Mouse (Mus musculus) forebrain, embryonic 11.5 days (tissue): ENCODE results near the gene Tapbp. TPM values are rescaled to one million over a fixed set of nuclear protein-coding genes. Genes with fewer than 3 reads are reported as not detected.
A peak's percentile ranks its signal among the peaks of the same experiment; 100 is the strongest.

Source experiments
- ATAC-seq: fragments of 200-750 bp; cut with Nextera tagmentation; replicated peaks from 2 replicates; pipeline ENCODE4 v1.8.0; 2017; ENCODE audit warnings: moderate TSS enrichment; ENCODE audit not compliant: low FRiP score
- DNase-seq: peaks from one replicate; pipeline ENCODE4 v3.0.0-alpha.2; 2017; ENCODE audit warnings: low spot score
- H3K27ac ChIP-seq: fragments of 300-500 bp; sonication (generic); 2 replicates; pipeline ENCODE4 v1.5.1; 2014; ENCODE audit warnings: low read depth, low read length
- H3K27me3 ChIP-seq: fragments of 300-500 bp; sonication (generic); 2 replicates; pipeline ENCODE4 v1.6.1; 2014; ENCODE audit warnings: mild to moderate bottlenecking, low read length, mixed read lengths; ENCODE audit not compliant: control insufficient read depth, insufficient read depth
- H3K36me3 ChIP-seq: fragments of 300-500 bp; sonication (generic); 2 replicates; pipeline ENCODE4 v1.6.1; 2014; ENCODE audit warnings: mild to moderate bottlenecking, low read length, moderate library complexity, mixed read lengths; ENCODE audit not compliant: control insufficient read depth, insufficient read depth
- H3K4me1 ChIP-seq: fragments of 300-500 bp; sonication (generic); replicated peaks from 2 replicates; pipeline ENCODE4 v1.6.1; 2014; ENCODE audit warnings: low read length, mixed read lengths; ENCODE audit not compliant: control insufficient read depth, insufficient read depth
- H3K4me2 ChIP-seq: fragments of 300-500 bp; sonication (generic); 2 replicates; pipeline ENCODE4 v1.6.1; 2014; ENCODE audit warnings: low read depth, mild to moderate bottlenecking, low read length, moderate library complexity, mixed read lengths; ENCODE audit not compliant: severe bottlenecking
- H3K4me3 ChIP-seq: fragments of 300-500 bp; sonication (generic); 2 replicates; pipeline ENCODE4 v1.5.1; 2014; ENCODE audit warnings: low read depth, low read length
- H3K9ac ChIP-seq: fragments of 300-500 bp; sonication (generic); 2 replicates; pipeline ENCODE4 v1.6.1; 2014; ENCODE audit warnings: low read length
- H3K9me3 ChIP-seq: fragments of 300-500 bp; sonication (generic); 2 replicates; pipeline ENCODE4 v1.6.1; 2016; ENCODE audit warnings: low read length, mixed read lengths; ENCODE audit not compliant: control insufficient read depth
- WGBS: fragments of 180-500 bp; shearing (Covaris S2); extraction: QIAGEN DNeasy Blood & Tissue Kit; methylation state at CpG from one replicate; pipeline ENCODE4 v1.1.7; 2014; 5-methylcytosine and 5-hydroxymethylcytosine counted together
- polyA plus RNA-seq: library from polyadenylated mRNA; unstranded; fragments of >200 nt; fragmentation: Nextera tagmentation; extraction: Ambion mirVana; gene quantifications from 2 replicates; pipeline ENCODE4 v1.2.1, GENCODE M21; 2014

Tapbp gene
- polyA plus RNA-seq, 1 experiment from 2014 or later, result 15.5 TPM

DNA sequence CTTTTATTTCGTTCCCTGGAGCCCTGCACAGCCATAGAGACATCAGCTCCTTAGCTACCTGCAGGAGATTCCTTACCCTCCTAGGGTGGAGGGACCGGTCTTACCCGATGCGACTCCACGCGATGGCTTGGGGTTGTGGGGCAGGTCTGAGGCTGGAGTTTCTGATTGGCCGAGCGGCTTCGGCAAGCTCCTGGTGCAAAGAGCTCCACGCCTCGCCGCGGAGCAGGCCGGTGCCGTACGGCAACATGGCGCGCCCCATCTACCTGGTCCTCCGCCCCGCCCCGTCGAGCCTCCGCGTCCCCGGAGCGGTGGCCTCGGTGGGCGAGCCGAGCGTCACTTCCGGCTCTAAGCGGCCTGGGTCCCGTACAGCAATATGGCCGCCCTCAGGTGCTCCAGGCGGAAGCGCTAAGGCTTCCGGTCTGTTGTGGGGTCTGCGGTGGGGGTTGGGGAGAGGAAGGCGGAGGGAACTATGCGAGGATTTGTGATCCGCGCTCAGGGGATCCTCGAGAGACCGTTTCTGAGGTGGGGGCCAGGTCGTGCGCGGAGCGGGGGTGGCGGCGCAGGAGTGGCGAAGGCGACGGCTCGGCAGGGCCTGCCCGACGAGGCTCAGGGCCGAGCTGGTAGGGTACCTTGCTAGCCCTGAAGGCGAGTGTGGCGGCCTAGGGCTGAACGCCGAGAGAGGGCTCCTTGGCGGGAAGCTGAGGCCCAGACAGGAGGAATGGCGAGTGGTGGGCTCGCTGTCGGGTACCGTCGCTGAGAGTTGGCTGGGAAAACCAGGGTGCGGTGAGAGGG, 6.4 kb upstream of the Tapbp start, which contains the start of gene Daxx:
TSS of gene Daxx (plus strand) at position 338 of the 792 bp plus-strand sequence.
- Histone ChIP-seq H3K36me3 (peaks cover 14% of the 10 kb centered on the region), H3K4me2 (peak within 1 kb of the TSS; percentile 98), H3K9ac (peak within 1 kb of the TSS; percentile 87), H3K27me3 (no peaks in the 10 kb centered on the region), H3K4me1 (peaks cover 8% of the 10 kb centered on the region), H3K9me3 (no peaks in the 10 kb centered on the region), H3K4me3 (peak within 1 kb of the TSS; percentile 86), H3K27ac (peak within 1 kb of the TSS; percentile 79)
- ATAC-seq (peak; percentile 97), DNase-seq (peak; percentile 99)
- under 1% methylated on average over 68 of the region's 68 CpGs for WGBS

DNA sequence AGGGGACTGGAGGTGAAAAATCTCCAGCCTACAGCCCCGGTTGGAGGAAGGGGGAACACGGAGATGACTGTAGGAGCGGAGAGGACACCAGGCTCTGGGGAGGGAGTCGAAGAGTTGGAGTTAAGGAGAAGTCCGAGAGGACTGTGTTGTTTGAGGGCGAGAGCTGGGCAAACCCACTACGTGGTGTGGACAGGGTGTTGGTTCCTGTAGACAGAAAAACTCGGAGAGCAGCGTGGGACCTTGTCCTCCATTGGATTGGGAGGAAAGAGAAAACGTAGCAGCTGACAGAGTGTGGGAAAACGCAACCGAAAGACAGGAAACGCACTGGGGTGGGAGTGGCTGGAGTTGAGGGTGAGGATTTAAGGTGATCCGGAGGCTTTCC, 5.8 kb upstream of the Tapbp start:
- no peaks in the 10 kb centered on the region for H3K9me3 ChIP-seq
- peaks cover 8% of the 10 kb centered on the region for H3K4me1 ChIP-seq
- H3K9ac ChIP-seq, result peak overlapping the region; percentile 87
- peaks cover 14% of the 10 kb centered on the region for H3K36me3 ChIP-seq
- WGBS, result 2% methylated on average over 14 of the region's 14 CpGs
- H3K4me2 ChIP-seq, result peak overlapping the region; percentile 98
- DNase-seq, result no peak
- no peaks in the 10 kb centered on the region for H3K27me3 ChIP-seq
- peak overlapping the region; percentile 64; the same call in 1 of the 2 replicates for H3K27ac ChIP-seq
- 0 out of 2 replicates have a peak, but pooled peaks have one; percentile 4 for ATAC-seq
- peak overlapping the region; percentile 86 for H3K4me3 ChIP-seq

DNA sequence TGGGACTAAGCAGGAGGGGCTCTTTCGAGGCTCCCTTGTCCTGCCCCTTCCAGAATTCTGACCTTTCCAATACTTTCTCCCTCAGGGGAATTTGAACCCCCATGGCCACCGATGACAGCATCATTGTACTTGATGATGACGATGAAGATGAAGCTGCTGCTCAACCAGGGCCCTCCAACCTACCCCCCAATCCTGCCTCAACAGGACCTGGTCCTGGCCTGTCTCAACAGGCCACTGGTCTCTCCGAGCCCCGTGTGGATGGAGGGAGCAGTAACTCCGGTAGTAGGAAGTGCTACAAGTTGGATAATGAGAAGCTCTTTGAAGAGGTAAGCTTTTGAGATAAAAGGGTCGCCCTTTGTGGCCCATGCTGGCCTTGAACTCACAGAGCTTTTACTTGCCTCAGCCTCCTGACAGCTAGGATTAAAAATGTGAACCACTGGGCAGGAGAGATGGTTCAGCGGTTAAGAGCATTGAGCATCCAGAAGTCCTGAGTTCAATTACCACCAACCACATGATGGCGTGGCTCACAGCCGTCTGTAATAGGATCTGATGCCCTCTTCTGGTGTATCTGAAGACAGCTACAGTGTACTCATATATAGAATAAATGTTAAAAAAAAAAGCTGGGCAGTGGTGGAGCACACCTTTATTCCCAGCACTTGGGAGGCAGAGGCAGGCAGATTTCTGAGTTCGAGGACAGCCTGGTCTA, 5.2 kb upstream of the Tapbp start:
- peak overlapping the region; percentile 86 for H3K4me3 ChIP-seq
- peaks cover 10% of the 10 kb centered on the region for H3K4me1 ChIP-seq
- no peaks in the 10 kb centered on the region for H3K9me3 ChIP-seq
- no peak for DNase-seq
- peaks cover 14% of the 10 kb centered on the region for H3K36me3 ChIP-seq
- H3K27me3 ChIP-seq, result no peaks in the 10 kb centered on the region
- no peak overlapping the region for H3K27ac ChIP-seq
- no peak for ATAC-seq
- H3K9ac ChIP-seq, result peak overlapping the region; percentile 87
- peak overlapping the region; percentile 98 for H3K4me2 ChIP-seq
- 56% methylated on average over 11 of the region's 11 CpGs for WGBS

DNA sequence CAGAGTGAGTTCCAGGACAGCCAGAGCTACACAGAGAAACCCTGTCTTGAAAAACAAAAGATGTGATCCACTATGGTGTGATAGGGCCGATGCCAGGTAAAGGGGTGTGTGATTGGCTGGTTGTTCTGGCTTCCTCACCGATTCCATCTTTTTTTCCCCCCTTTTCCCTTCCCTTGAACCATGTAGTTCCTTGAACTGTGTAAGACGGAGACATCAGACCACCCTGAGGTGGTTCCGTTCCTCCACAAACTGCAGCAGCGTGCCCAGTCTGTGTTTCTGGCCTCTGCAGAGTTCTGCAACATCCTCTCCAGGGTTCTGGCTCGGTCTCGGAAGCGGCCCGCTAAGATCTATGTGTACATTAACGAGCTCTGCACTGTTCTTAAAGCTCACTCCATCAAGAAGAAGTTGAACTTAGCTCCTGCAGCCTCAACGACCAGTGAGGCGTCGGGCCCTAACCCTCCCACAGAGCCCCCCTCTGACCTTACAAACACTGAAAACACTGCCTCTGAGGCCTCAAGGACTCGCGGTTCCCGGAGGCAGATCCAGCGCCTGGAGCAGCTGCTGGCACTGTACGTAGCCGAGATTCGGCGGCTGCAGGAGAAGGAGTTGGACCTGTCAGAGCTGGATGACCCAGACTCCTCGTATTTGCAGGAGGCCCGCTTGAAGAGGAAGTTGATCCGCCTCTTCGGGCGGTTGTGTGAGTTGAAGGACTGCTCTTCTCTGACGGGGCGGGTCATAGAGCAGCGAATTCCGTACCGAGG, 4.5 kb upstream of the Tapbp start:
- no peak overlapping the region for H3K27ac ChIP-seq
- no peaks in the 10 kb centered on the region for H3K27me3 ChIP-seq
- WGBS, result 93% methylated on average over 31 of the region's 31 CpGs
- DNase-seq (no peak), ATAC-seq (no peak)
- peaks cover 10% of the 10 kb centered on the region for H3K4me1 ChIP-seq
- H3K36me3 ChIP-seq, result peaks cover 14% of the 10 kb centered on the region
- no peak overlapping the region for H3K9ac ChIP-seq
- no peaks in the 10 kb centered on the region for H3K9me3 ChIP-seq
- H3K4me3 ChIP-seq, result no peak overlapping the region
- no peak overlapping the region for H3K4me2 ChIP-seq

DNA sequence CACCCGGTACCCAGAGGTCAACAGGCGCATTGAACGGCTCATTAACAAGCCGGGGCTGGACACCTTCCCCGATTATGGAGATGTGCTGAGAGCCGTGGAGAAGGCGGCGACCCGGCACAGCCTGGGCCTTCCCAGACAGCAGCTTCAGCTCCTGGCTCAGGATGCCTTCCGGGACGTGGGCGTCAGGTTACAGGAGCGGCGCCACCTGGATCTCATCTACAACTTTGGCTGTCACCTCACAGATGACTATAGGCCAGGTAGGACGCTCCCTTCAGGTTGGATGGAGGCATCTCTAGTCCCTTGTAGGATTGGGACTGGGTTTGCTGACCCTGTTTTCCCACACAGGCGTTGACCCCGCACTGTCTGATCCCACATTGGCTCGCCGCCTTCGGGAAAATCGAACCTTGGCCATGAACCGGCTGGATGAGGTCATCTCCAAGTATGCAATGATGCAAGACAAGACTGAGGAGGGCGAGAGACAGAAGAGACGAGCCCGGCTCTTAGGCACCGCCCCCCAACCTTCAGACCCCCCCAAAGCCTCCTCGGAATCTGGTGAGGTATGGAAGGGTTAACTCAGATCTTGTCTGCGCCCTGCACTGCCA, 3.8 kb upstream of the Tapbp start:
- Histone ChIP-seq H3K4me2 (no peak overlapping the region), H3K27me3 (no peaks in the 10 kb centered on the region), H3K4me3 (no peak overlapping the region), H3K27ac (no peak overlapping the region), H3K4me1 (peaks cover 12% of the 10 kb centered on the region), H3K9ac (no peak overlapping the region), H3K36me3 (peaks cover 14% of the 10 kb centered on the region), H3K9me3 (no peaks in the 10 kb centered on the region)
- whole genome bisulfite sequencing, result 93% methylated on average over 28 of the region's 28 CpGs
- DNase-seq (no peak), ATAC-seq (no peak)

DNA sequence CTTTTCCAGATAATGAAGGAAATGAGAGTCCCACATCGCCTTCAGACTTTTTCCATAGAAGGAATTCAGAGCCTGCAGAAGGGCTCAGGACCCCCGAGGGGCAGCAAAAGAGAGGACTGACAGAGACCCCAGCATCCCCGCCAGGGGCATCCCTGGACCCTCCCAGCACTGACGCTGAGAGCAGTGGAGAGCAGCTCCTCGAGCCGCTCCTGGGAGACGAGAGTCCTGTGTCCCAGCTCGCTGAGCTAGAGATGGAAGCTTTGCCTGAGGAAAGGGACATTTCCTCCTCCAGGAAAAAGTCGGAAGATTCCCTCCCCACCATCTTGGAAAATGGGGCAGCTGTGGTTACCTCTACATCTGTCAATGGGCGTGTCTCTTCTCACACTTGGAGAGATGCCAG, 2.4 kb upstream of the Tapbp start:
- no peak overlapping the region for H3K4me3 ChIP-seq
- no peak overlapping the region for H3K4me2 ChIP-seq
- H3K4me1 ChIP-seq, result peaks cover 14% of the 10 kb centered on the region
- no peaks in the 10 kb centered on the region for H3K9me3 ChIP-seq
- H3K27ac ChIP-seq, result no peak overlapping the region
- ATAC-seq (no peak), DNase-seq (no peak)
- 90% methylated on average over 10 of the region's 10 CpGs for WGBS
- no peak overlapping the region for H3K9ac ChIP-seq
- no peaks in the 10 kb centered on the region for H3K27me3 ChIP-seq
- peaks cover 14% of the 10 kb centered on the region for H3K36me3 ChIP-seq

DNA sequence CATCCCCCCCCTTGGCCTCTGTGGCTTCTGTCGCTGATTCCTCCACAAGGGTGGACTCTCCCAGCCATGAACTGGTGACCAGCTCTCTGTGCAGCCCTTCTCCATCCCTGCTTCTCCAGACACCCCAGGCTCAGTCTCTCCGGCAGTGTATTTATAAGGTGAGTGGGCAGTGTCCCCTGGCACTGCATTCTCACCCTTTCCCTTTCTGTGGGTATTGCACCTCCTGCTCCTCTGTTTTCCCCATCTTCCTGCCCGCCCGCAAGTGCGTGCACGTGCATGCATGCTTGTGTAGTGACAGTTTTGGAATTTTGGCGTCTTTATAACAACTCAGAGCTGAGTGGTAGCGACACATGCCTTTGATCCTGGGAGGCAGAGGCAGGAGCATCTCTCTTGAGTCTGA, 1.8 kb upstream of the Tapbp start:
- 95% methylated on average over 8 of the region's 8 CpGs for WGBS
- H3K4me3 ChIP-seq, result no peak overlapping the region
- H3K9me3 ChIP-seq, result no peaks in the 10 kb centered on the region
- H3K27ac ChIP-seq, result no peak overlapping the region
- H3K4me2 ChIP-seq, result no peak overlapping the region
- ATAC-seq (no peak), DNase-seq (no peak)
- H3K27me3 ChIP-seq, result no peaks in the 10 kb centered on the region
- no peak overlapping the region for H3K9ac ChIP-seq
- peaks cover 16% of the 10 kb centered on the region for H3K4me1 ChIP-seq
- H3K36me3 ChIP-seq, result peaks cover 14% of the 10 kb centered on the region

DNA sequence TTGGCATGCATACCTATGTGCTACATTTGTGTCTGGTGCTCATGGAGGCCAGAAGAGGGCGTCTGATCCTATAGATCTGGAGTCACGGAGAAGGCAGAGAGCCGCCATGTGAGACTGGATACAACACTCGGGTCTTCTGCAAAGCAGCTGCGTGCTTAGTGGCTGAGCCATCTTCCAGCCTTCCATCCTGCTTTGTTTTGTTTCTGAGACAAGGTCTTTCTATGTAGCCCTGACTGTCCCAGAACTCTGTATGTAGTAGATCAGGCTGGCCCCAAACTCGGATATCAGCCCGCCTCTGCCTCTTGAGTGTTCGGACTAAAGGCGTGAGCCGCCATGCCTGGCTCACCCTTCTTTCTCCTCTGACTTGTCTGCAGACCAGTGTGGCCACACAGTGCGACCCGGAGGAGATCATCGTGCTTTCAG, 719 bp upstream of the Tapbp start:
- no peak overlapping the region; the same call in 1 of the 2 replicates for H3K4me3 ChIP-seq
- no peaks in the 10 kb centered on the region for H3K27me3 ChIP-seq
- H3K4me1 ChIP-seq, result peaks cover 23% of the 10 kb centered on the region
- H3K9me3 ChIP-seq, result no peaks in the 10 kb centered on the region
- DNase-seq, result no peak
- H3K4me2 ChIP-seq, result peak overlapping the region; percentile 62
- H3K9ac ChIP-seq, result no peak overlapping the region
- no peak for ATAC-seq
- peaks cover 14% of the 10 kb centered on the region for H3K36me3 ChIP-seq
- 70% methylated on average over 13 of the region's 13 CpGs for WGBS
- H3K27ac ChIP-seq, result no peak overlapping the region
